Comparison of ENCODE assay signal across 16 mouse cellular contexts in genomic region chr11:89067871-89068490, GRCm38 (mm10). TPM values are rescaled to one million over a fixed set of nuclear protein-coding genes. Genes with fewer than 3 reads are reported as not detected.
A peak's percentile ranks its signal among the peaks of the same experiment; 100 is the strongest.
DNase-seq lines count a peak whose midpoint lies in the region; ATAC-seq and TF ChIP-seq lines count a peak whose summit lies in the region.
"Had no signal": no experiment of that assay in that cellular context is flagged by ENCODE, and none has a peak within 500 bp of the region (broad histone marks: within the 10 kb centered on the region; RNA-seq: fewer than 3 reads in every experiment).

No protein-coding gene starts in this region.

- H3K9me3 ChIP-seq in lung, embryonic 14.5 days (ENCODE audit: low read depth, low read length) = no peaks in the 10 kb centered on the region
- H3K9me3 ChIP-seq in intestine, postnatal 0 days (ENCODE audit: control insufficient read depth) = no peaks in the 10 kb centered on the region
- H3K9me3 ChIP-seq: G1E; hindbrain, embryonic 10.5 days; limb, embryonic 13.5 days; neural tube, embryonic 15.5 days had no signal

- H3K27me3 ChIP-seq in lung, embryonic 14.5 days (ENCODE audit: insufficient read depth, low read length) = no peaks in the 10 kb centered on the region
- no peaks in the 10 kb centered on the region for H3K27me3 ChIP-seq in small intestine, adult 2 months (ENCODE audit: control insufficient read depth, insufficient read depth, low read length)
- no peaks in the 10 kb centered on the region for H3K27me3 ChIP-seq in intestine, postnatal 0 days (replicated peaks; ENCODE audit: control insufficient read depth, insufficient read depth, low read length)
- H3K27me3 ChIP-seq: limb, embryonic 13.5 days; neural tube, embryonic 15.5 days had no signal

- no peaks in the 10 kb centered on the region for H3K36me3 ChIP-seq in lung, embryonic 14.5 days (ENCODE audit: insufficient read depth)
- H3K36me3 ChIP-seq in small intestine, adult 2 months (ENCODE audit: control insufficient read depth, insufficient read depth, low read length) = no peaks in the 10 kb centered on the region
- no peaks in the 10 kb centered on the region for H3K36me3 ChIP-seq in intestine, postnatal 0 days (ENCODE audit: control insufficient read depth, insufficient read depth)
- H3K36me3 ChIP-seq: G1E; hindbrain, embryonic 10.5 days; limb, embryonic 13.5 days; neural tube, embryonic 15.5 days had no signal

- H3K4me2 ChIP-seq in lung, embryonic 14.5 days = no peak overlapping the region
- no peak overlapping the region for H3K4me2 ChIP-seq in intestine, postnatal 0 days (replicated peaks; ENCODE audit: low read depth)
- H3K4me2 ChIP-seq: limb, embryonic 13.5 days; neural tube, embryonic 15.5 days had no signal

- TF ChIP-seq POLR2A in small intestine, adult 2 months (IDR thresholded peaks at IDR 0.05; ENCODE audit: low read depth, low read length) = no peak

- WGBS in lung, embryonic 14.5 days = 58% methylated on average over 11 of the region's 11 CpGs
- WGBS in small intestine, adult 2 months = 64% methylated on average over 11 of the region's 11 CpGs
- 62% methylated on average over 11 of the region's 11 CpGs for WGBS in intestine, postnatal 0 days

- no peak for ATAC-seq in lung, embryonic 14.5 days (ENCODE audit: insufficient read depth)
- ATAC-seq in intestine, postnatal 0 days = no peak
- ATAC-seq: forebrain, postnatal 0 days; inflammation-experienced regulatory T-cells, adult 6 months had no signal

- TF ChIP-seq CTCF in lung, embryonic 14.5 days (IDR thresholded peaks at IDR 0.05; ENCODE audit: low read depth) = no peak
- TF ChIP-seq CTCF in small intestine, adult 2 months (IDR thresholded peaks at IDR 0.05; ENCODE audit: extremely low read depth, insufficient read length, insufficient replicate concordance, low read depth, low read length) = no peak
- TF ChIP-seq CTCF in intestine, postnatal 0 days (IDR thresholded peaks at IDR 0.05; ENCODE audit: low read depth) = no peak

- no peak overlapping the region for H3K4me3 ChIP-seq in lung, embryonic 14.5 days (ENCODE audit: low read depth, low read length)
- no peak overlapping the region for H3K4me3 ChIP-seq in small intestine, adult 2 months (ENCODE audit: low read depth, low read length)
- H3K4me3 ChIP-seq in intestine, postnatal 0 days (ENCODE audit: low read depth, low read length) = no peak overlapping the region
- H3K4me3 ChIP-seq: hindbrain, embryonic 10.5 days; limb, embryonic 13.5 days; megakaryocyte, embryonic 14.5 days; neural tube, embryonic 15.5 days had no signal

- H3K4me1 ChIP-seq in lung, embryonic 14.5 days (ENCODE audit: insufficient read depth) = no peaks in the 10 kb centered on the region
- H3K4me1 ChIP-seq in small intestine, adult 2 months (ENCODE audit: control insufficient read depth, insufficient read depth, insufficient read length, low read length) = no peaks in the 10 kb centered on the region
- no peaks in the 10 kb centered on the region for H3K4me1 ChIP-seq in intestine, postnatal 0 days (replicated peaks; ENCODE audit: control insufficient read depth, insufficient read depth, low read length)
- H3K4me1 ChIP-seq: limb, embryonic 13.5 days; neural tube, embryonic 15.5 days had no signal

- H3K27ac ChIP-seq in lung, embryonic 14.5 days (ENCODE audit: low read depth) = peak overlapping the region; percentile 5
- H3K27ac ChIP-seq in small intestine, adult 2 months (ENCODE audit: insufficient read depth, low read depth, low read length) = peak overlapping the region; percentile 5; the same call in 1 of the 2 replicates
- no peak overlapping the region for H3K27ac ChIP-seq in intestine, postnatal 0 days (ENCODE audit: low read depth, low read length)
- H3K27ac ChIP-seq: hindbrain, embryonic 10.5 days; limb, embryonic 13.5 days; neural tube, embryonic 15.5 days had no signal

- no peak overlapping the region for H3K9ac ChIP-seq in lung, embryonic 14.5 days
- H3K9ac ChIP-seq in intestine, postnatal 0 days (ENCODE audit: low read depth, low read length) = no peak overlapping the region
- H3K9ac ChIP-seq: forebrain, postnatal 0 days; limb, embryonic 13.5 days; neural tube, embryonic 15.5 days had no signal

- peak; percentile 89 for DNase-seq in heart, adult 11 months
- DNase-seq in heart, adult 9 months (ENCODE audit: low spot score in 2 of 2) = no peak
- no peak for DNase-seq in lung, embryonic 14.5 days
- DNase-seq in lung, postnatal 36 days = no peak
- peak; percentile 98 for DNase-seq in ES-CJ7 (ENCODE audit: low read depth, low spot score)
- DNase-seq in layer of hippocampus, adult 9-10 months (ENCODE audit: low spot score) = no peak
- DNase-seq: forebrain, postnatal 0 days; gastrocnemius, postnatal 10 days had no signal

RNA-seq across cellular contexts. Expression of gene Dgke, which starts 1.3 kb away (rescaled TPM):
- polyA plus RNA-seq in lung, embryonic 14.5 days (2014; fragmentation: Nextera tagmentation; extraction: Ambion mirVana) = 5.5 and 5.8 TPM in 2 replicates
- 2.1 and 3.2 TPM in 2 replicates for polyA plus RNA-seq in small intestine, adult 2 months (2012; rRNA removed)
- 1.7 and 2.0 TPM in 2 replicates for polyA plus RNA-seq in intestine, postnatal 0 days (2015; fragmentation: Nextera tagmentation; extraction: Ambion mirVana)

RNA-seq across cellular contexts. Expression of gene Gm525, which starts 5.7 kb away (rescaled TPM):
- 0.38 TPM in 1 of 2 replicates, not detected in the other for polyA plus RNA-seq in lung, embryonic 14.5 days (2014; fragmentation: Nextera tagmentation; extraction: Ambion mirVana)
- not detected in 2 replicates for polyA plus RNA-seq in small intestine, adult 2 months (2012; rRNA removed)
- polyA plus RNA-seq in intestine, postnatal 0 days (2015; fragmentation: Nextera tagmentation; extraction: Ambion mirVana) = 0.93 and 1.7 TPM in 2 replicates
- polyA plus RNA-seq: G1E; hindbrain, embryonic 10.5 days; inflammation-experienced regulatory T-cells, adult 6 months; neural tube, embryonic 15.5 days had no signal

Comparison
In these comparisons a context has a peak if more than half of its experiments do, and no peak if none do; other contexts are left out.
1. DNase-seq: peak in heart, adult 11 months (single experiment) and ES-CJ7 (single experiment); none in heart, adult 9 months (0 of 2), lung, embryonic 14.5 days (single experiment), lung, postnatal 36 days (single experiment) and layer of hippocampus, adult 9-10 months (single experiment).